Mouse (Mus musculus) urinary bladder, adult 2 months (tissue): ENCODE results near the gene Dcdc2a. TPM values are rescaled to one million over a fixed set of nuclear protein-coding genes. Genes with fewer than 3 reads are reported as not detected.

Source experiments
- DNase-seq: peaks from one replicate; pipeline ENCODE4 v3.0.0; 2022; ENCODE audit warnings: low spot score
- polyA plus RNA-seq: library from polyadenylated mRNA; depleted of rRNA; stranded (reverse); fragments of >200 nt; gene quantifications from 2 replicates; pipeline ENCODE4 v1.2.3, GENCODE M21; 2012; rRNA removed

Gene Dcdc2a
- 0.40 and 0.50 TPM in 2 replicates for polyA plus RNA-seq

DNA sequence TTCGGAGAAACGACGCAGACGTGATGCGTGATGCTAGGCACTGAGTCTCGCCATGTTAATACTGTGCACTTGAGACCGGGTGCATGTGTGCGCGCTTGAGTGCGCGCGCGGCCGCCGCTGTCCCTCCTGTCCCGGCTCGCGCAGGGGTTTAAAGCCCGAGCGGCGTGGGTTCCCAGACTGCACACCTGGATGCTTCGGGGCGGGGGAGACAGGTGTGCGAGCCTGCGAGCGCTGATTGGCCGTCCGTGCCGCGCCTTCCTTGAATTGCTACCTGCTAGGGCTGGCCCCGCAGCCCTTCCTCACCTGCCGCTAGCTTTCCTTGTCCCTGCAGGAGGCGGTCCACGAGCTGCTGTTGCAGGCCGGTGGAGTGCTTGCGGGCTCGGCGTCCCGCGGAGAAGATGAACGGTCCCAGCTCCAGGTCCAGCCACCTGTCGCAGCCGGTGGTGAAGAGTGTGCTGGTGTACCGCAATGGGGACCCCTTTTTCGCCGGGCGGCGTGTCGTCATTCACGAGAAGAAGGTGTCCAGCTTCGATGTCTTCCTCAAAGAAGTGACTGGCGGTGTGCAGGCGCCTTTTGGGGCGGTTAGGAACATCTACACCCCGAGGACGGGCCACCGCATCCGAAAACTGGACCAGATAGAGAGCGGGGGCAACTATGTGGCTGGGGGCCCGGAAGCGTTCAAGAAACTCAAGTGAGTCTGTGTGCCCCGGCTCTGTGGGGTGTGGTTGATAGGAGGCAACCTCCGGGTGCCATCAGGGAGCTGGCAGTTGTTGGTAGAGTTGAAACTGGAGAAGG, at the start of gene Dcdc2a:
TSS of gene Dcdc2a (plus strand) at position 132 of the 795 bp plus-strand sequence.
- DNase-seq: peak; percentile 24

- DNase-seq: no peak
Observed at GRCm38 (mm10) chr13:25007115-25007514, 48.7 kb upstream of the Dcdc2a start.

DNA sequence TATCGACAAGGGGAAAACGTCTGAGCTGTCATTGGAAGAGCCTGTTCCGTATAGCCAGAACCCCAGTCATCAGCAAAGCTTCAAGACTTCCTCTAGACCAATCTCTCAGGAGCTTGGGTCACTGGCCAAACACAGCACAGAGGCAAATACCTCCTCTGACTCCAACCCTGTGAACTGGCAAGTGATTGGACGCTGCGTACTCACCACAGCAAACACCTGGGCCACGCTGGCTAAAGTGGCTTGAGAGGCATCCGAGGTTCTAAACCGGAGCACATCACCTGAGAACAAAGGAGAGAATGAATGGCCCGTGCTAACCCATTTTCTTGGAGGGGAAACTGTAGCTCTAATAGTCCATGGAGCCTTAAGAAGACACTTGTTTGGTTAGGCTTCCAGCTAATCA, 37.5 kb upstream of the Dcdc2a start:
- DNase-seq: no peak

DNA sequence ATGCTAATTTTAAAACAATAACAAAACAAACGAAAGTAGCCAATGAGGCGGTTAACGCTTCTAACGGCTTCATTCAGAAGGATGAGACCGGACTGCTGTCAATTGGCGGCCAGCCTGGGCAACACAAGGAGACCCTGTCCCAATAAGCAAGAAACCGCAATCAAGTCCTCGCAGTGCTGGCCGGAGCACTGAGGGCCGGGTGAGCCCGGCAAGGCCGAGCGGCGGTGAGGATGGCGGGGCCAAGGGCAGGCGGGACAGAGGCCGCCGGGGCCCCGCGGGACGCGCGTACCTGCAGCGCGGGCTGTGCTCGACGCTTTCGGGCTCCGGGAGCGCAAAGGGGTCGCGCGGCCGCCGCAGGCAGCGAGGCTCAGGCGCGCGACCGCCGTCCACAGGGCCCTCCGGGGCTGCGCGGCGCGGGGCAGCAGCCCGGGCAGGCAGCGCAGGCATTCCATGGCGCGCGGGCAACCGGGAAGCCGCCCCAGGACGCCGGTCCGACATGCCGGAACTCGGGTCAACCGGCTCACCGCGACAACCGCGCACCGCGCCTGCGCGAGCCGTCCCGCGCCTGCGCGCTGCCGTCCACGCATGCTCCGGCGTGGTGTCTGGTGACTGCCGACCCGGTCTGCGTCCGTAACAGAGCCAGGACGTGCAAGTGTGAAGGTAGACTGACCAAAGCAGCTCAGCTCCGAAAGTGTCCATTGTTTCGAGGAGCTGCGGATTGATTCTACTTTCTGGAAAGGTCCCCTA, 35.8 kb upstream of the Dcdc2a start, which contains the start of gene Mrs2:
TSS of gene Mrs2 (minus strand) at position 587 of the 747 bp plus-strand sequence.
- DNase-seq: peak; percentile 86

- no peak for DNase-seq
Observed at GRCm38 (mm10) chr13:25020540-25020892, 35.3 kb upstream of the Dcdc2a start.

DNA sequence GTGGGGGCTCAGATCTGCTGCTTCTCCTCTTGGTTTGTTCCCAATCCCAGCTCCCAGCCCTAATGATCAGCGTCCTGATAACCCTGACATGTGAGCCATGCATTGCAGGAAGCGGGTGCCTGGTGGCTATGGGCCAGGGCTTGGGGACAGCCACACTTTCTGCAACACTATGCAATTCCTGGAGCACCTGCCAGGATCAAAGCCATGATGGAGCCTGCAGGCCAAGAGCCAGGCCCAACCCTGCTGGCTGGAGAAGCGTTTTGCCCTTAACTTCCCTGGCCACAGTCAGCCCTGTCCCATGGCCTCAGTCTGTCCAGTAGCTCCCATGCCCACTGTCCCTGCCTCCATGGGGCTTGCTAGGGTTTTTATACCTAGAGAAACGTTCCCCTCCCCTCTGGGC, 33.4 kb upstream of the Dcdc2a start:
- no peak for DNase-seq

- DNase-seq: no peak
Observed at GRCm38 (mm10) chr13:25023129-25023528, 32.7 kb upstream of the Dcdc2a start.

- DNase-seq: no peak
Observed at GRCm38 (mm10) chr13:25024655-25025054, 31.1 kb upstream of the Dcdc2a start.

DNA sequence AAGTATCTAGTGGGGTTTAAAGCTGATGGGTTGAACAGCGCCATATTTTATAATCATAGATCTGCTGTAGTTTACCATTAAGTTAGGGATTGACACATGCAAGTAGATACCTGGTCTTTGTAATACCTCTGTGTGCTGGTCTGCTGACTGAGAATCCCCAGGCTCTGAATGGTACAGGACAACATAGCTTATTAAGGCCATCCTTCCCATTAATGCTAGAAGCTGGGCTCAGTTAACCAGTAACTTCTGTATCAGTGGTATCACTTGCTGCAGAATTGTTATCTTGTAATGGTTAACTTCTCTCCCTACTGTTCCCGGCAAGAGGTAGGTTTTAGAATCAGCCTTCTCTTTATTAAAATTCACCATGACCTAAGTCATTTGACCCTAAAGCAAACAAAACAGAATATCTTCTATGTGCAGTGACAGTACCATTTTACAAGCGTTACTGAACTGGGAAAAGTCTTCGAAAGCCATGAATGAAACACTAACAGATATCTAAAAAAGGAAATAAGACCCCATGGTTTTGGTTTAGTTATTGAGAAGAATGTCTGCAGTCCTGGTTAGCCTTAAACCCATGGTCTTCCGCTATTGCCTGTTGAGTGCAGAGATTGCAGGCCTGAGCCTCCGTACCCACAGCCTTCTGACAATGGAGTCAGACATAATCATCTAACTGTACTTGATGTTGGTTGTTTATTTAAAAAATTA, 29.2 kb upstream of the Dcdc2a start:
- no peak for DNase-seq

- DNase-seq: no peak
Observed at GRCm38 (mm10) chr13:25027114-25027425, 28.7 kb upstream of the Dcdc2a start.

DNA sequence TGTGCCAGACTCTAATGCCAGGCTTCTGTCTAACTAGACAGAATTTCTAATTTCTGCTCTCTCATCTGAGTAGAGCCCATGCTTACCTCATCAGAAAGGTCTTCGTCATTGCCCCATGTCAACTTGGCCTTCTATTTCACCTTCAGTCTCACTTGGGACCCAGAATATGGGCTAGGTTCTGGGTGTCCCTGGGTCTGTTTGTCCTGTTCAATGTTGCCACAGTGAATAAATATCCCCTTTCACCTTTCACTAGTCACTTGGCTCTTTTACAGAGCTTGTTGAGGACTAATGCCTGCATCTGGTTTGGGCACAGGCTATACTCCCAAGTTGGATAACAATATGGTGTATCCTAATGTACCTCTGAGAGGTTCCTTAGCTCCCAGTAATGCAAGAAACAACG, 16.3 kb upstream of the Dcdc2a start:
- no peak for DNase-seq

DNA sequence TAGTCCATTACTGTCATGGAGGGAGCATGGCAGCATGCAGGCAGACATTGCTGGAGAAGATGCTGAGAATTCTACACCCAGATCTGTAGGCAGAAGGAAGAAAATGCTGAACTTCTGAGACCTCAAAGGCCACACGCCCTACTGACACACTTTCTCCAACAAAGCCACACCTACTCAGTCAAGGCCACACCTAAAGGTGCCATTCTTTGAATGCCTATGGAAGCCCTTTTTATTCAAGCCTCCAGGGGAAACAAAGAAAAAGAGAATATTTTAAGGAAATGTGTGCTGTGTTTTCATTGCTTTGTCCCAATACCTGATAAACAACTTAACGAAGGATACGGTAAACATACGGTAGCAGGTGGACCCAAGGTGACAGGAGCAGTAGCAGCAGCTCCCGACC, 3.1 kb upstream of the Dcdc2a start:
- DNase-seq: no peak

DNA sequence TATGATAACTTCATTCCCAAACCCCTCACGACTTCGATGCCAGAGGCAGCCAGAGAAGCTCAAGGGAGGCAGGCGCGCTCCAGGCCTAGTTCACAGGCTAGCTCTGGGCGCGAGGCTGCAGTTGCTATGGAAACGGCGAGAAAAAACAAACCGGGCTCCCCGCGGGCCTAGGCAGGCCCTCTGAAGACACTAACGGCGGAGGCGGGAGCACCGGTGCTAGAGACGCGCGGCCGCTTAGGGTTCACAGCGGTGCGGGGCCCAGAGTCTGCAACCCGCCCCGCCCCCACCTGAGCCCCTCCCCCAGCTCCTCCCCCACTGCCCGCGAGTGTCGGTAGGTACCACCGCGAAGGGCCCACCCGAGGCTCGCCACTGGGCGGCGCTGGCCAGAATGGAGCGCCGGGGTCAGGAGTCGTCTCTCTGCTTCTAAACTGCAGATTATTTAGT, 671 bp upstream of the Dcdc2a start:
- no peak for DNase-seq

DNA sequence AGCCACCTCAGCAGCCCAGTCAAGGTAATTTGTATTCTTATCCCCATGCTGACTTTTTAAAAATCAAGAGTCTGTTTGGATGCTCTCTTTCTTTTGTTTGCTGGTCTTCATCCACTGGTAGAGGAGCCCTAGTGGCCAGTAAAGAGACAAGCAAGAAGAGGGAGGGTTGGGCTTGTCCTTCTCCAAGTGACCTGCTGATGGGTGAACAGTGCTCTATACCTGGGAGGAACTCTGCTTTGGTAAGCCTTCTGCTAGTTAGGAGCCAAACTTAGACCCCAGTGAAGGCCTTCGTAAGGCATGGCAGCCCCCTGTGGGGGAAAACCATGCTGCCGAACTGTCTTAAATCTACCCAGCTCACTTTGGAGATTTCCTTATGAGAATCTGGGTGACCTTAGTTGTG, 10.9 kb downstream of the Dcdc2a start:
- no peak for DNase-seq

GRCm38 (mm10) chr13:25067183-25067582, 11.4 kb downstream of the Dcdc2a start:
- DNase-seq: no peak

DNA sequence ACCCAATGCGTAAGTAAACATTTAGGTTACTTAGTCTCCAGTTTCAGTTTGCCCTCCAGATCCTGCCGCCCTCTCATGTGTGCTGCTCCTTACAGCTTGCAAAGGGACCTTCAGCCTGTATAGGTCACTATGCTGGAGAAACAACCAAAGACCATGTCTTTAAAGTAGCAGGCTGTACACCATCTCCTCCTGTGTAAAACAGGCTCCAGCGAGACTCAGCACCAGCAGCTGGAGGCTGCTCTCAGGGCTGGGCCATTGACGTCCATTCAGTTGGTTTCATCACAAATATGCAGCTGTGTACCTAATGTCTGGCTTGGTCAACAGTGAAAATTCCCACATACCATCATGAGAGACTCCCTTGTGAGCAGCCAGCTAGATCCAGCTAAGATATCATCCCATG, 14.0 kb downstream of the Dcdc2a start:
- no peak for DNase-seq

GRCm38 (mm10) chr13:25070791-25071190, 15.0 kb downstream of the Dcdc2a start:
- no peak for DNase-seq

- no peak for DNase-seq
Observed at GRCm38 (mm10) chr13:25077262-25077661, 21.5 kb downstream of the Dcdc2a start.

GRCm38 (mm10) chr13:25083144-25083572, 27.4 kb downstream of the Dcdc2a start:
- DNase-seq: no peak

DNA sequence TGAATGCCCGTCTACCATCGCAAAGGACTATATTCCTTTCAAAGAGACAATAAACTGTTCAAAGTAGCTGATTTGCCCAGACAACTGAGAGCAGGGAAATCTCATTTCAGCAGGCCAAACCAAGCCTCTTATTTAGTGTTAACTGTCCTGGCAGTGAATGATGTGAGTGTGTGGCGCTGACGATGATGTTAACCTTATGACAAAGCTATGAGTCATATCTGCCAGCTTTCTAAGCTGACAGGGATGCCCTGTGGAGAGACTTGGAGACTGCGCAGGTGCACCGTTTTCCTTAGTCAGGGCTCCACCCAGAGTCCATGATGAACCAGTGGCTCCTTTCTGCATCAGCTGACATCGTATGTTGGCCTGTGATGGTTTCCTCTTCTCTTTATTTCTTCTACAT, 29.3 kb downstream of the Dcdc2a start:
- DNase-seq: no peak

DNA sequence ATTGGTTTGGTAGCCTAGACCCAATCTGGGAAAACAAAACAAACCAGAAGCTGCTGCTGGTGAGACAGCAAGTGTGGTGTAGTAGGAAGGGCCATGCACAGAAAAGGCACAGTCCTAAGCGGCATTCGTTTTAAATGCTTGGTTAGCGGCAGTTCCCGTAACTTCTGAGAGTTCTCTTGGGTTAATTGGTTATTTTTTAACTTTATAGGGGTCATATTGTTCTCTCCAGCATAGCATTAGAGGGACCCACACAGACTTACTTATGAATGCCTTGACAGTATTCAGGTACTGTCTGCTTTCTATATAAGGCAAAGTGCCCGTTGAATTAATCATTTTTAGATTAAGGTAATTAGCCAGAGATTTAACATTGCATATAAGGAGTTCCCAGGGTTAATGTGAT, 35.5 kb downstream of the Dcdc2a start:
- no peak for DNase-seq

GRCm38 (mm10) chr13:25093776-25094175, 38.0 kb downstream of the Dcdc2a start:
- no peak for DNase-seq

- no peak for DNase-seq
Observed at GRCm38 (mm10) chr13:25094381-25094780, 38.6 kb downstream of the Dcdc2a start.
